Mouse (Mus musculus): ENCODE measurements around the gene Mill2.

DNA sequence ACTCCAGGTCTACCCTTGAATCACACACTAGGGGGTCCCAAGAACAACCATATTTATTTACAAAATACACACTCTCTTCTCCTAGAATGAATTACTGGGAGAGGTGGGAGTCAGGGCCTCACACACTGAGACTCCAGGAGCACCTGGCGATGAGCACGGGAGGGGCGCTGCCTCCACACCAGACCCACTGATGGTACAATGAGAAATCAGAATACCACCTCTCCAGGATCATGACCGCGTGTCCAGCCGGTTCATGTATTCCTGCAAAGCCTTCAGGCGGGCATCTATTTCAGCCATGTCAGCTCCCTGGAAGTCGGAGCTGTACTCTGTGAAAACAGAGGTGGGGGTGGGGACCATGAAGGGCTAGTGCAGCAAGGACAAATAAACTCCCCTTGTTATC, 51.1 kb downstream of the Mill2 start:
- TF ChIP-seq POLR2A (IDR thresholded peaks at IDR 0.05; ENCODE audit: borderline replicate concordance, extremely low read depth, low read depth, low read length) (no peak), CTCF (IDR thresholded peaks at IDR 0.05; ENCODE audit: insufficient read depth, low read length) (no peak)

All from lung, adult 2 months (tissue).